Mouse (Mus musculus) NIH3T3 (cell line): ENCODE data around the gene Irak1bp1.
A peak's percentile ranks its signal among the peaks of the same experiment; 100 is the strongest.

Experiments
- DNase-seq: peaks from one replicate; pipeline ENCODE4 v3.0.0-alpha.2; 2012; ENCODE audit warnings: low read depth

Gene Irak1bp1

GRCm38 (mm10) chr9:82829007-82829689, at the start of gene Irak1bp1:
TSS of gene Irak1bp1 (plus strand) at chr9:82829540.
- no peak for DNase-seq

DNA sequence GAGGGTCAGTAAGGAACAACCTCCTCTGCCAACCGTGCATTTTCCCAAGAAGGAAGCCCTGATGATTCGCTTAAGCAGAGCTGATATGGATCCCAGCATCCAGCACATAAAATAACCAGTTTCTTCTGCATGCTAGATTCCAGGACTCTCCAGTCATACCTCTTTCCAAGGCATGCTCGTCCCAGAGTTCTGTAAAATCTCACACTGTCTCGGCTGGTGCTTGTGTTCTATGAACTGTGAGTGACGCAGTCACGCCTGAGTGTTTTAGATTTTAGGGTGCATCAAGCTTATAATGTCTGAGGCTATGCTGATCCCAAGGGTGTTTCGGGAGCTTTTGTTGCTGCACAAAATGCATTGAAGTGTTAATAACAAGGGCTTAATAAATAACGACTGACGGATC, 41.0 kb upstream of the Irak1bp1 start:
- no peak for DNase-seq

- DNase-seq: no peak
Measured at GRCm38 (mm10) chr9:82800360-82800759, 29.0 kb upstream of the Irak1bp1 start.

- no peak for DNase-seq
Measured at GRCm38 (mm10) chr9:82807129-82807528, 22.2 kb upstream of the Irak1bp1 start.

- DNase-seq: no peak
Measured at GRCm38 (mm10) chr9:82807635-82808034, 21.7 kb upstream of the Irak1bp1 start.

- DNase-seq: no peak
Measured at GRCm38 (mm10) chr9:82812172-82812963, 17.0 kb upstream of the Irak1bp1 start.

GRCm38 (mm10) chr9:82814536-82814935, 14.8 kb upstream of the Irak1bp1 start:
- peak; percentile 28 for DNase-seq

DNA sequence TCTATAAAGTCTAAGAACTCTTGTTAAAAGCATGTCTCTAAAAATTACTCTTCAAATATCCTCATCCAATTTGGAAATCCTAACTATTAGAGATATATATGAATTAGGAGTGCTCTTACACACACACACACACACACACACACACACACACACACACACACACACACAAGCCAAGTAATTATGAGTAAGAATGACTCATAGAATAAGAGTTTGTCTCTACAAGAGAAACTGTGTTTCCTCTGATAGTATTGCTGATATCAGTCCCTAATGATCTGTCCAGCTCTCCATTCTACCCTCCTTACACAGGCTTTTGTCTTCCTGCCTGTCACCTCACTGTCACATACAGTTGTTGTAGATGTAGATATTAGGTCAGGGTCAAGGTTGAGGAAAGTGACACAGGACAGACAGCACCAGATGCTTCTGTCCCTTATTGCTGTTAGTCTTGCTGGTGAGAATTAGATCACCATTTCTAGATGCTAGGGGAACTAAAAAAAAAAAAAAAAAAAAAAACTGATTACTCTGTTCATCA, 14.0 kb upstream of the Irak1bp1 start:
- peak; percentile 7 for DNase-seq

DNA sequence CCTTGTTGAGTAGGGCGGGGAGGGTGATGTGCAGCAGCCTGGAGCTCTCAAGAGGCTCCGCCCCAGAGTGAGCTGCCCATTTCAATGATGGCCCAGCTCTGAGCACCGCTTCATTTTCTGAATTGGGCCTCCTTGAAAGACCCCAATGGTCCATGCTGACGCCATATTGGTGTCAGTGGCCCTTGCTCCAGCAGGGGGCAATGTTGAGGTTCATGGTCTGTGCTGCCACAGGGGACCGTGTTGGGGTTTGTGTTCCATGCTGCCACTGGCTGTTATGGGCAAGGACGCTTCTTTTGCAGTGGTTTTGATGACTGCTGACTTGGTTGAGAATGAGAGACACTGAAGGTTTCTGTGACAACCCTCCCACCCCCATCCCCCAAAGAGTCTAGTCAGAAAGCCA, 2.9 kb upstream of the Irak1bp1 start:
- DNase-seq: no peak

DNA sequence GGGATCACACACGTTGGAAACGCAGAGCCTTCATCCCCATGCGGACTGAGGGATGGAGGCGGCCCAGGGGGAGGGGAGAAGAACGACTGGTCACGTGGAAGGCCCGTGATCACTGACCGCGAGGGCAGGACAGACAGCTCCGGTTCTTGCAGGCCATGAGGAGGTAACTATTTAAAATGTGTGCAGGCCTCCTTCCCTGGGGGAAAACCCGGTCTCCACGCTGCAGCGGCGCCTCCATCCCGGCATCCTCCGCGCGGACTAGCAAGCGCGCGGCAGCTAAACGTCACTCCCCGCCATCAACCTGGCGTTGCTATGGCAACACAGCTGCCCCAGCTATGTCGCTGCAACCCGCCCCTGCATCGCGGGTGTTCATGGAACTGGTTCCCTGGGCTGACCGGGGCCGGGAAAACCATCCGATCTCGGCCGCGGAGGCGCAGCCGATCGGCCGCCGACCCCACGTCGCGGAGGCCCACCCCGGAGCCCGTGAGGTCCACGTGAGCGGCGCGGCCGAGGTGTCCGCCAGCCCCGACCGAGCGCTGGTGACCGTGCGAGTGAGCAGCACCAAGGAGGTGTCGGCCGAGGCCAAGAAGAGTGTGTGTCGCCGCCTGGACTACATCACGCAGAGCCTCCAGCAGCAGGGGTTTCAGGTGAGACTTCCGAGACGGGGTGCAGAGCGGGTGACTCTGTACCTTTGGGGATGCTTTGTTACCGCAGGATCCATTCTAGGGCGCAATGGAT, 522 bp downstream of the Irak1bp1 start:
- DNase-seq: peak; percentile 94

GRCm38 (mm10) chr9:82831891-82832290, 2.6 kb downstream of the Irak1bp1 start:
- DNase-seq: peak; percentile 35

DNA sequence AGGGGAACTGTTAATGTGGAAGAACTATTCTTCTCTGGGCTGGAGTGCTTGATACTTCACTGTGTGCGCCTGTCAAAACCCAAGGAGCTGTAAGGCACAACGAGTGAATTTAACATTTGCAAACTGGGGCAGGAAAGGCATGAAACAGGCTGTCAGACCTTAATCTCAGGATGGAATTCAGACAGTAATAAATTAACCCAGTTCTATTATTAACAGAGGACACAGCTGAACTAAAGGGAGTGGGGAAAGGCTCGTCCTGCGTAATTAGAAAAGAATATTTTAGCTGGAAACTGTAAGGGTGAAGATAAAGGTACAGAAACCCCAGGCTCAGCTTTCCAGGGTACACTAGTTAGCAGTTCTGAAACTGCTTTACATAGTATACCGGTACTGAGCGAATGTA, 6.6 kb downstream of the Irak1bp1 start:
- DNase-seq: no peak

- no peak for DNase-seq
Measured at GRCm38 (mm10) chr9:82842671-82843070, 13.3 kb downstream of the Irak1bp1 start.

DNA sequence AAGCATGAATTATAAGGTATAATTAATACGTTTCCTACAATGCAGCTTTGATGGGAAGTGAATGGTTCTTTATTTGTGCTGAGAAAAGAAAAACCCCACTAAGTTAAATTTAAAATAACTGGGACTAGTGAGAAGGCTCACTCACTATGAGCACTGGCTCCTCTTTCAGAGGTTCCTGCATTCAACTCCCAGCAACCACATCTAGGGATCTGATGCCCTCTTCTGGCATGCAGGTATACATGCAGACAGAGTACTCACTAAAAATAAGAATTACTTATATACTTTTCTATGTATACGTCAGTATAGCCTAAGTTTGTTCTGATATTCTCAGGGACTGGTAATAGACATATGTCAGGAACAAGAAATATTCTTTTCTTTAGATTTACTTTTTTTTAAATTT, 24.7 kb downstream of the Irak1bp1 start:
- peak; percentile 66 for DNase-seq

DNA sequence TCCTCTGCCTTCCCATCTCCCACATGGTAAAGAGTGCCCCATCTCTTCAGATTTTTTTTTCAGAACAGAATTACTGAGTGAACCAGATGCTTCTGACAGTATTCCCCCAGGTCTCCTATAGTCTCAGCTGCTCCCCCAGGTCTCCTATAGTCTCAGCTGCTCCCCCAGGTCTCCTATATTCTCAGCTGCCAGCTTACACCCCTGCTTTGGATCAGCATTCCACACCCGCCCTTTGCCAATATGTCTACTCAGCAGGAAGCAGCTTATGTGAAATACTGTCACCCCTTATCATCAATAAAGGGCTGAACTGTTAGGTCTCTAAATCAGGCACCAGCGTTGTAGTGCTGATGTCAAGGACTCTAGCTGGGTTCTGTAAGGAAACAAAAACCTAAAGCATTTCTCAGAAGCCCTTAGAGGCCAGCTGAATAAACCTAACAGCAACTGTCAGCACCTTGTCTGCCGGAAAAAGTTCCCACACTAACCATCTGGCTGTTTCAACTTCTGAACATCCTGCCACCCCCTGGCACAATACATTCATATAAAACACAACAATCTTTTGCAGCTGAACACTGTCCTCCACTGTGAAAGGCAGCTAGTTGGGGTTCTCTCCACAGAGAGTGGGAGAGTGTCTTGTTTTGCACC, 25.8 kb downstream of the Irak1bp1 start:
- DNase-seq: no peak

DNA sequence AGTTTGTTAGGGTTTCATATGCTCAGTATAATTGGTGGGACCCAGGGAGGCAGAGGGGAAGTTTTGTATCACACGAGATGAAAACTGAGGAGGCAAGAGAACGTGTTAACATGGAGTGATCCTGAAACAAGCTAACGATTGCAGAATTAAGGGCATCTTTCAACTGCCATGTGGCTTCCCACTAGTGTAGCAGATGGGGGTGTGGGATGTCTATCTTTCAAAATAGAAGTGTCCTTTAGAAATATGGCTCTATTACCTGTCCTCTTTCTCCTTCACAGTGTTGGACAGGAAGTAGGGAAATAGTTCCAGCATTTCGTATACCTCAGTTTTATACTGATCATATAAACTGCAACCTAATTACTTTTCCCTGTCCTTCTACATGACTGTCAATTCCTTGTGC, 26.9 kb downstream of the Irak1bp1 start:
- no peak for DNase-seq

DNA sequence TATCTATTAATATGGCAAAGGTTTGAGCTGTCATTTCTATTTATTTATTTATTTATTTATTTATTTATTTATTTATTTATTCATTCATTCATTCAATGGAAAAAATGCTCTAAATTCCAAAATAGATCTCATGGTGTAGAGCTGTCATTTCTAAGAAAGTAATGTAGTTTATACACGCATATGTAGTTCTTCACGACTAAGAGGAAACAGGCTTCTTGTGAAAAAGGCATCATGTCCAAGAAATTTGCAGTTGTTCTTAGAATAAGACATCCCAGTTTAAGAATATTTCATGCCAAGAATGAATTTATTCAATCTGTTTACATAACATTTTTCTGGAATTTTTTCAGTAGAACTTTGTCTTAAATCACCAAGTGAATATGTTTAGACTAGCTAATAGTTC, 31.5 kb downstream of the Irak1bp1 start:
- DNase-seq: no peak

- peak; percentile 30 for DNase-seq
Measured at GRCm38 (mm10) chr9:82861316-82861715, 32.0 kb downstream of the Irak1bp1 start.

DNA sequence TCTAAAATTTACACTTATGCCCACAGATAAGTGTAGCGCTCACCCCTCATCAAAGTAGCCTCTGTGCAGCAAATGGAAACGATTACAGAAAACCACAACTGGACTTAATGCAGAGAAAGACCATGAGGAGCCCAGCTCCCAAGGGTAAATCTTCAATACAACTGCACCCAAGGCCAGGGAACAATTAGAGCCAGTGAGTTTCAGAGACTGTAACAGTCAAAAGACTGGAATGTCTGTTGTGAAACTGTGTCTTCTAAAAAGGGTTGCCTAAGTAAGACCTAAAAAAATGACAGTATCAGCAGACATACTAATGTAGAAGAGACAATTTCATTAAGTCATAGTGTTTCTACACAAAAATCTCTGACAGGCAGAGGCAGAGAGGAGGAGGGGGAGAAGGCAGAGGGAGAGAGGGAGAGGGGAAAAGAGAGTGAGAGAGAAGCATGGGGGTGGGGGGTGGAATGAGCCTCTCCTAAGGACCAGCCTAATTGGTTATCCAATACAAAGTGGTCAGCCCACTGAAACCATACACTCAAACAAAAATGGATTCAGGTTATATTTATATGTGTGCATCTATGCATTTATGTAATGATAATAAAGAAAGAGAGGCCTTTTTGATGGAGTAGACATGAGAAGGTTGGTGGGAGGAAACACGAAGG, 32.6 kb downstream of the Irak1bp1 start:
- peak; percentile 54 for DNase-seq

GRCm38 (mm10) chr9:82866121-82866520, 36.8 kb downstream of the Irak1bp1 start:
- no peak for DNase-seq

GRCm38 (mm10) chr9:82867698-82868097, 38.4 kb downstream of the Irak1bp1 start:
- DNase-seq: no peak

- DNase-seq: no peak
Measured at GRCm38 (mm10) chr9:82877078-82877477, 47.7 kb downstream of the Irak1bp1 start.
